Mouse (Mus musculus) heart, adult 2 months (tissue): ENCODE data around the gene Il9r.

Source experiments
- CTCF ChIP-seq: fragments of 200-600 bp; IDR thresholded peaks from 2 replicates; pipeline ENCODE4 v1.8.1; 2022; ENCODE audit warnings: antibody characterized with exemption, mild to moderate bottlenecking, moderate library complexity
- EP300 ChIP-seq: fragments of 200-500 bp; IDR thresholded peaks from 2 replicates; pipeline ENCODE4 v1.6.1; 2011; ENCODE audit warnings: low read depth, low read length, control low read depth; ENCODE audit not compliant: insufficient read depth
- POLR2A ChIP-seq: fragments of 200-500 bp; IDR thresholded peaks from 2 replicates; pipeline ENCODE4 v1.6.1; 2011; ENCODE audit warnings: mild to moderate bottlenecking, low read depth, low read length, control low read depth; ENCODE audit not compliant: insufficient read depth

- TF ChIP-seq CTCF (no peak), POLR2A (peak; percentile 28; the same call in 1 of the 2 replicates), EP300 (peak; percentile 89)
These were observed 24.5 kb upstream of the Il9r start for GRCm38 (mm10) chr11:32224468-32225139.
